ENCODE assay signal across 14 mouse cellular contexts in genomic region chr8:61267061-61267460, GRCm38 (mm10). TPM values are rescaled to one million over a fixed set of nuclear protein-coding genes. Genes with fewer than 3 reads are reported as not detected.
DNase-seq lines count a peak whose midpoint lies in the region; ATAC-seq and TF ChIP-seq lines count a peak whose summit lies in the region.
"Had no signal": no experiment of that assay in that cellular context is flagged by ENCODE, and none has a peak within 500 bp of the region (broad histone marks: within the 10 kb centered on the region; RNA-seq: fewer than 3 reads in every experiment).

No protein-coding gene starts in this region.

- H3K4me2 ChIP-seq in heart, postnatal 0 days (ENCODE audit: low read depth, low read length) = no peak overlapping the region
- no peak overlapping the region for H3K4me2 ChIP-seq in lung, embryonic 14.5 days
- H3K4me2 ChIP-seq in lung, postnatal 0 days (replicated peaks; ENCODE audit: low read depth, low read length) = no peak overlapping the region
- H3K4me2 ChIP-seq in embryonic facial prominence, embryonic 13.5 days = no peak overlapping the region

- 91% methylated on average over 1 of the region's 1 CpGs for WGBS in heart, postnatal 0 days
- 100% methylated on average over 1 of the region's 1 CpGs for WGBS in heart, adult 2 months
- WGBS in lung, embryonic 14.5 days = 98% methylated on average over 1 of the region's 1 CpGs
- 96% methylated on average over 1 of the region's 1 CpGs for WGBS in lung, postnatal 0 days
- WGBS in embryonic facial prominence, embryonic 13.5 days = 100% methylated on average over 1 of the region's 1 CpGs

- no peak for TF ChIP-seq POLR2A in heart, adult 2 months (IDR thresholded peaks at IDR 0.05; ENCODE audit: insufficient read depth, low read depth, low read length)
- TF ChIP-seq POLR2A in MEL (IDR thresholded peaks at IDR 0.05; ENCODE audit: control insufficient read depth in 1 of 2, insufficient read depth in 1 of 2, low read depth in 1 of 2, low read length in 2 of 2, poor library complexity in 1 of 2) = no peak

- no peaks in the 10 kb centered on the region for H3K27me3 ChIP-seq in heart, postnatal 0 days (ENCODE audit: control insufficient read depth, insufficient read depth, low read length)
- no peaks in the 10 kb centered on the region; the same call in 1 of the 2 replicates for H3K27me3 ChIP-seq in heart, adult 2 months (ENCODE audit: control insufficient read depth, insufficient read depth, low read length)
- H3K27me3 ChIP-seq in lung, embryonic 14.5 days (ENCODE audit: insufficient read depth, low read length) = no peaks in the 10 kb centered on the region
- H3K27me3 ChIP-seq in lung, postnatal 0 days (replicated peaks; ENCODE audit: insufficient read depth, low read length) = no peaks in the 10 kb centered on the region
- no peaks in the 10 kb centered on the region for H3K27me3 ChIP-seq in MEL (ENCODE audit: control insufficient read depth in 1 of 2, insufficient read depth in 2 of 2, low read length in 2 of 2)
- H3K27me3 ChIP-seq in embryonic facial prominence, embryonic 13.5 days = no peaks in the 10 kb centered on the region

- TF ChIP-seq EP300 in heart, postnatal 0 days (IDR thresholded peaks at IDR 0.05; ENCODE audit: low read depth) = no peak
- TF ChIP-seq EP300 in heart, adult 2 months (IDR thresholded peaks at IDR 0.05; ENCODE audit: insufficient read depth, low read depth, low read length) = no peak
- no peak for TF ChIP-seq EP300 in lung, postnatal 0 days (IDR thresholded peaks at IDR 0.05)
- TF ChIP-seq EP300 in MEL (IDR thresholded peaks at IDR 0.05; ENCODE audit: low read depth in 1 of 2, low read length in 2 of 2) = no peak

- ATAC-seq in heart, postnatal 0 days (ENCODE audit: insufficient read depth, low read depth) = 0 out of 2 replicates have a peak, but pooled peaks have one; percentile 17
- ATAC-seq in lung, embryonic 14.5 days (ENCODE audit: insufficient read depth) = peak; percentile 44; the same call in 1 of the 2 replicates
- no peak for ATAC-seq in lung, postnatal 0 days
- peak; percentile 50; the same call in 1 of the 2 replicates for ATAC-seq in embryonic facial prominence, embryonic 13.5 days (ENCODE audit: insufficient number of reproducible peaks, insufficient read depth, low FRiP score, low TSS enrichment, low read depth)

- intact Hi-C loops in heart, adult 2 months (cut with DNase I) = no loop called here

- H3K4me3 ChIP-seq in heart, postnatal 0 days (ENCODE audit: low read depth, low read length) = no peak overlapping the region
- H3K4me3 ChIP-seq in heart, adult 2 months = no peak overlapping the region
- no peak overlapping the region for H3K4me3 ChIP-seq in lung, embryonic 14.5 days (ENCODE audit: low read depth, low read length)
- no peak overlapping the region for H3K4me3 ChIP-seq in lung, postnatal 0 days (ENCODE audit: low read depth, low read length)
- H3K4me3 ChIP-seq in MEL (ENCODE audit: control insufficient read depth in 1 of 2, insufficient read depth in 1 of 2, low read depth in 2 of 2, low read length in 2 of 2) = no peak overlapping the region
- H3K4me3 ChIP-seq in embryonic facial prominence, embryonic 13.5 days = no peak overlapping the region

- TF ChIP-seq CTCF in heart, postnatal 0 days (IDR thresholded peaks at IDR 0.05; ENCODE audit: low read depth) = no peak
- TF ChIP-seq CTCF in heart, adult 2 months (IDR thresholded peaks at IDR 0.05) = no peak
- TF ChIP-seq CTCF in lung, embryonic 14.5 days (IDR thresholded peaks at IDR 0.05; ENCODE audit: low read depth) = no peak
- no peak for TF ChIP-seq CTCF in lung, postnatal 0 days (IDR thresholded peaks at IDR 0.05)
- TF ChIP-seq CTCF in MEL (IDR thresholded peaks at IDR 0.05 in 2 of 3, conservative IDR thresholded peaks at IDR 0.05 in 1 of 3; ENCODE audit: control insufficient read depth in 1 of 3, insufficient read depth in 1 of 3, low read depth in 2 of 3, low read length in 3 of 3, poor library complexity in 1 of 3, severe bottlenecking in 1 of 3) = no peak

- H3K79me2 ChIP-seq in heart, adult 2 months (replicated peaks; ENCODE audit: control insufficient read depth, insufficient read depth, low read length) = peaks cover 4% of the 10 kb centered on the region
- H3K79me2 ChIP-seq in MEL (ENCODE audit: control insufficient read depth, insufficient read depth, low read length, poor library complexity) = no peaks in the 10 kb centered on the region

- H3K27ac ChIP-seq in heart, postnatal 0 days (ENCODE audit: low read depth) = no peak overlapping the region
- H3K27ac ChIP-seq in heart, adult 2 months = no peak overlapping the region
- no peak overlapping the region for H3K27ac ChIP-seq in lung, embryonic 14.5 days (ENCODE audit: low read depth)
- no peak overlapping the region for H3K27ac ChIP-seq in lung, postnatal 0 days (ENCODE audit: low read length)
- no peak overlapping the region for H3K27ac ChIP-seq in MEL (ENCODE audit: control insufficient read depth, low read depth, low read length)
- H3K27ac ChIP-seq in embryonic facial prominence, embryonic 13.5 days = no peak overlapping the region

- no peak for TF ChIP-seq RAD21 in MEL (IDR thresholded peaks at IDR 0.05; ENCODE audit: low read depth, low read length)

- no peak overlapping the region for H3K9ac ChIP-seq in heart, postnatal 0 days (replicated peaks; ENCODE audit: low read depth, low read length)
- H3K9ac ChIP-seq in heart, adult 2 months (ENCODE audit: low read depth, low read length) = no peak overlapping the region
- no peak overlapping the region for H3K9ac ChIP-seq in lung, embryonic 14.5 days
- no peak overlapping the region for H3K9ac ChIP-seq in lung, postnatal 0 days (replicated peaks; ENCODE audit: low read depth)
- no peak overlapping the region for H3K9ac ChIP-seq in MEL (ENCODE audit: control insufficient read depth, low read depth, low read length, poor library complexity, severe bottlenecking)
- H3K9ac ChIP-seq in embryonic facial prominence, embryonic 13.5 days = no peak overlapping the region

- H3K4me1 ChIP-seq in heart, postnatal 0 days (ENCODE audit: control insufficient read depth, insufficient read depth) = 0 out of 2 replicates have a peak, but pooled peaks cover 8% of the 10 kb centered on the region
- peaks cover 4% of the 10 kb centered on the region for H3K4me1 ChIP-seq in heart, adult 2 months (ENCODE audit: control insufficient read depth, insufficient read depth, low read length)
- peaks cover 28% of the 10 kb centered on the region for H3K4me1 ChIP-seq in lung, embryonic 14.5 days (ENCODE audit: insufficient read depth)
- peaks cover 13% of the 10 kb centered on the region for H3K4me1 ChIP-seq in lung, postnatal 0 days (ENCODE audit: insufficient read depth, low read depth, low read length)
- H3K4me1 ChIP-seq in MEL (ENCODE audit: control insufficient read depth in 1 of 2, insufficient read depth in 2 of 2, low read length in 2 of 2) = no peaks in the 10 kb centered on the region
- H3K4me1 ChIP-seq in embryonic facial prominence, embryonic 13.5 days = peaks cover 41% of the 10 kb centered on the region

- no peaks in the 10 kb centered on the region for H3K9me3 ChIP-seq in heart, postnatal 0 days (replicated peaks; ENCODE audit: control insufficient read depth, low read length)
- H3K9me3 ChIP-seq in lung, embryonic 14.5 days (ENCODE audit: low read depth, low read length) = no peaks in the 10 kb centered on the region
- H3K9me3 ChIP-seq in lung, postnatal 0 days (ENCODE audit: low read length) = no peaks in the 10 kb centered on the region
- H3K9me3 ChIP-seq in MEL (replicated peaks; ENCODE audit: insufficient read depth, low read length) = no peaks in the 10 kb centered on the region
- no peaks in the 10 kb centered on the region for H3K9me3 ChIP-seq in embryonic facial prominence, embryonic 13.5 days
- H3K9me3 ChIP-seq: G1E had no signal

- DNase-seq in heart, postnatal 0 days (ENCODE audit: low spot score) = no peak
- DNase-seq in heart, adult 2 months = no peak
- DNase-seq in lung, embryonic 14.5 days = no peak
- DNase-seq in lung, postnatal 0 days (ENCODE audit: low spot score) = no peak
- DNase-seq in MEL (ENCODE audit: low read depth, low spot score) = no peak
- no peak for DNase-seq in spleen, postnatal 36 days (ENCODE audit: low spot score in 2 of 2)
- DNase-seq: adrenal gland, adult 2 months; cerebellum, adult 18-20 months; gastrocnemius, postnatal 10 days; heart, postnatal 4 days; right cerebral cortex, postnatal 25 days; thymus, adult 18-20 months had no signal

- no peaks in the 10 kb centered on the region for H3K36me3 ChIP-seq in heart, postnatal 0 days (replicated peaks; ENCODE audit: control insufficient read depth, insufficient read depth, low read length)
- no peaks in the 10 kb centered on the region for H3K36me3 ChIP-seq in heart, adult 2 months (ENCODE audit: control insufficient read depth, insufficient read depth, low read length)
- H3K36me3 ChIP-seq in lung, embryonic 14.5 days (ENCODE audit: insufficient read depth) = no peaks in the 10 kb centered on the region
- H3K36me3 ChIP-seq in lung, postnatal 0 days (ENCODE audit: insufficient read depth, low read length) = no peaks in the 10 kb centered on the region
- no peaks in the 10 kb centered on the region for H3K36me3 ChIP-seq in MEL (ENCODE audit: control insufficient read depth in 1 of 2, insufficient read depth in 2 of 2, low read length in 2 of 2)
- H3K36me3 ChIP-seq in embryonic facial prominence, embryonic 13.5 days = no peaks in the 10 kb centered on the region
- H3K36me3 ChIP-seq: G1E had no signal

TF ChIP-seq in MEL, 35 proteins besides CTCF, POLR2A, EP300 and RAD21:
- TF ChIP-seq POLR2AphosphoS5 (IDR thresholded peaks at IDR 0.05; ENCODE audit: borderline replicate concordance, low read depth, low read length) (0 out of 2 replicates have a peak, but pooled peaks have one; percentile 45), SMC3 (IDR thresholded peaks at IDR 0.05; ENCODE audit: low read depth, low read length) (no peak)

RNA-seq across cellular contexts. Expression of gene Sh3rf1, which starts 43.4 kb away (rescaled TPM):
- total RNA-seq in heart, postnatal 0 days (2014; rRNA removed; ENCODE audit: low replicate concordance) = 3.3 and 8.9 TPM in 2 replicates
- 2.4 and 2.7 TPM in 2 replicates for polyA plus RNA-seq in heart, postnatal 0 days (2015; fragmentation: Nextera tagmentation; extraction: Ambion mirVana)
- total RNA-seq in heart, adult 2 months (2021) = 1 to 10 TPM; 4.8 to 4.9 TPM
- 3.1 and 4.2 TPM in 2 replicates for polyA plus RNA-seq in heart, adult 2 months (2012; rRNA removed)
- 21.2 and 22.5 TPM in 2 replicates for polyA plus RNA-seq in lung, embryonic 14.5 days (2014; fragmentation: Nextera tagmentation; extraction: Ambion mirVana)
- 11.2 and 11.5 TPM in 2 replicates for polyA plus RNA-seq in lung, postnatal 0 days (2015; fragmentation: Nextera tagmentation; extraction: Ambion mirVana)
- total RNA-seq in MEL (2012; rRNA removed) = 1.5 and 1.8 TPM in 2 replicates
- 1 to 10 TPM in 1 of 2 experiments, not detected in 1; 5.9 TPM for polyA plus RNA-seq in MEL (2012; ENCODE audit: insufficient read depth in 1 of 2, insufficient read length in 2 of 2, low read depth in 1 of 2, low replicate concordance in 2 of 2, missing spikeins in 1 of 2)
- 14.9 and 16.1 TPM in 2 replicates for polyA plus RNA-seq in embryonic facial prominence, embryonic 13.5 days (2015; fragmentation: Nextera tagmentation; extraction: Ambion mirVana)
